Mouse (Mus musculus) megakaryocyte-erythroid progenitor cell, adult 5-6 weeks (primary cell): ENCODE data around the gene Tepsin. TPM values are rescaled to one million over a fixed set of nuclear protein-coding genes. Genes with fewer than 3 reads are reported as not detected.

Experiments
- ATAC-seq: replicated peaks from 2 replicates; pipeline ENCODE4 v1.8.0; 2016; ENCODE audit warnings: mild to moderate bottlenecking, inconsistent platforms; ENCODE audit not compliant: severe bottlenecking, poor library complexity, low FRiP score, low TSS enrichment
- total RNA-seq, 2 experiments: library from RNA; stranded (forward) in 1 of 2; stranded (reverse) in 1 of 2; fragments of 200-1000, 215-1000 nt in 1 of 2; fragments of >200 nt in 1 of 2; fragmentation: Nextera tagmentation in 1 of 2; gene quantifications; 2 replicates each; pipeline ENCODE4 v1.2.3; 2014 to 2017

Gene Tepsin
- total RNA-seq, 2 experiments from 2014 or later, result 6.0 to 24.1 TPM

GRCm38 (mm10) chr11:120070286-120070930 lies 28.1 kb downstream of the Tepsin start:
- no peak for ATAC-seq

- ATAC-seq, result no peak
These were observed 29.3 kb downstream of the Tepsin start for GRCm38 (mm10) chr11:120069261-120069660.

GRCm38 (mm10) chr11:120067834-120068233 lies 30.7 kb downstream of the Tepsin start:
- ATAC-seq, result no peak

- peak; percentile 54 for ATAC-seq
These were observed 33.2 kb downstream of the Tepsin start for GRCm38 (mm10) chr11:120065291-120065690.

- no peak for ATAC-seq
These were observed 33.9 kb downstream of the Tepsin start for GRCm38 (mm10) chr11:120064668-120065040.

- ATAC-seq, result no peak
These were observed 34.4 kb downstream of the Tepsin start for GRCm38 (mm10) chr11:120064006-120064667.

GRCm38 (mm10) chr11:120063326-120063725 lies 35.2 kb downstream of the Tepsin start:
- ATAC-seq, result no peak

DNA sequence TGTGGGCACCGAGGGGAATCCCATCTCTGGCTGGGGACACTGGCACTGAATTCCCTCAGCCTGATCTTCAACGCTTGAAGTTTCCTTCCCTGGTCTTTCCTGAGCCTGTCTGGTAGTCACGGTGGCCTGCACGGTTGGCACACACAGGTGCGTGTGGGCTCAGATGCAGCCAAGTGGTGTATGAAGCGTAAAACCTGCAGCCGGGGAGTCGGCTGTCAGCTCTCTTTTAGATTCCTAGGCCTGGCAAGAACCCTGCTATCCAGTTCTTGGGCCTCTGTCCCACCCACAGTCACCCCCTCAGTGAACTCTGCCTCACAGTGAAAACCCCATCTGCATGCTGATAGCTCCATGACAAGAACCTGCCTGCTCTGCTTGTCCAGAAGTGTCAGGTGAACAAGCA lies 37.9 kb downstream of the Tepsin start:
- ATAC-seq, result no peak

DNA sequence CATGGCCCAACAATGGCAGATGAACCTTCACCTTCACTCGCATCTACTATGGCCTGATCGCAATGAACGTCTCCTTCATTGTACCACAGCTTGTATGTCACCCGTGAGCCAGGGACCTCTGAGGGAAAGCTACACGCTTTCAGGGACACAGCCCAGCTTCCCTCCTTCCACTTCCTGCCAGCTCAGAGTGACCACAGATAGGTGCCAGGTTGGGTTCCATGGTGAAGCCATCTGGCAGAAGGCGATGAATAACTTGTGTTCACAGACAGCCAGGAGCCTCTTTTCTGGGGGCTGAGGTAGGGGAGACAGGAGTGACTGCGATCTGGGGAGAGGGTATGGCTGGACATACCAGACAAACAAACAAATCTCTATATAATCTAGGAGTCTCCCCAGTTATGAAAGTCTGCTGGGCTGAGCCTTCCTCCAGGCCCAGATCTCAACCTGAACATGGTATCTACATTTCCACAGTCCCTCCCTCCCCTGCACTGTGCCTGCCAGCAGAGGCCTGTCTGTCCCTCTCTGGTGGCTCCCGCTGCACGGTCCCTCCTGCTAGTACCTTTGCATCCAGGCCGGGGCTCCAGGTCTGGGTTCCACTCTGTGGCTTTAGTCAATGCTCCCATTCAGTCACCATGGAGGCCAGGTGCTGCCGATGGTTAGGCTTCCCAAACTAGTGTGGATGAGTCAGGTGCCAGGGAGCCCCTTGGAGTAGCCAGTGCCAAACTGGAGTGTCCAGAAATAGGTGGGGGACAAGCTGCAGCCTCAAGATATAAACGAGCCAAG lies 42.4 kb downstream of the Tepsin start:
- no peak for ATAC-seq

GRCm38 (mm10) chr11:120053846-120054245 lies 44.7 kb downstream of the Tepsin start:
- no peak for ATAC-seq

GRCm38 (mm10) chr11:120052274-120052673 lies 46.3 kb downstream of the Tepsin start:
- no peak for ATAC-seq

- no peak for ATAC-seq
These were observed 47.3 kb downstream of the Tepsin start for GRCm38 (mm10) chr11:120051124-120051811.

DNA sequence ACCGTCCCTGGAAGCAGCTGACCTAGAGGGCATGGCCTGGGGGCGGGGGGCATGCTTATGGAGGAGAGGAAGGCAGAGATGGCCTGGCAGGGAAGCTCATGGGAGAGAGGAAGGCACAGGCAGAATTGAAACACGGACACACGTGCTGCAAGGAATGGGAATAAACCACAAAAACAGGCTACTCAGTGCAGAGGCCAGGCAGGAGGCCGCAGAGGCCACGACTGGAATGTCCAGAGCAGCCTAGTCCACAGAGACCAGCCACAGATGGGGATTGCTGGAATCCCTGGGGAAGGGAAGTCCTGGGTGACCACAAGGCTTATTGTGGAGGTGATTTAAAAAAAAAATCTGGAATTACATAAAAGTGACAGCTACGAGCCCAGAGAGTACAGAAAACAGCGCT lies 49.5 kb downstream of the Tepsin start:
- no peak for ATAC-seq

- ATAC-seq, result no peak
These were observed 50.3 kb downstream of the Tepsin start for GRCm38 (mm10) chr11:120048252-120048556.

DNA sequence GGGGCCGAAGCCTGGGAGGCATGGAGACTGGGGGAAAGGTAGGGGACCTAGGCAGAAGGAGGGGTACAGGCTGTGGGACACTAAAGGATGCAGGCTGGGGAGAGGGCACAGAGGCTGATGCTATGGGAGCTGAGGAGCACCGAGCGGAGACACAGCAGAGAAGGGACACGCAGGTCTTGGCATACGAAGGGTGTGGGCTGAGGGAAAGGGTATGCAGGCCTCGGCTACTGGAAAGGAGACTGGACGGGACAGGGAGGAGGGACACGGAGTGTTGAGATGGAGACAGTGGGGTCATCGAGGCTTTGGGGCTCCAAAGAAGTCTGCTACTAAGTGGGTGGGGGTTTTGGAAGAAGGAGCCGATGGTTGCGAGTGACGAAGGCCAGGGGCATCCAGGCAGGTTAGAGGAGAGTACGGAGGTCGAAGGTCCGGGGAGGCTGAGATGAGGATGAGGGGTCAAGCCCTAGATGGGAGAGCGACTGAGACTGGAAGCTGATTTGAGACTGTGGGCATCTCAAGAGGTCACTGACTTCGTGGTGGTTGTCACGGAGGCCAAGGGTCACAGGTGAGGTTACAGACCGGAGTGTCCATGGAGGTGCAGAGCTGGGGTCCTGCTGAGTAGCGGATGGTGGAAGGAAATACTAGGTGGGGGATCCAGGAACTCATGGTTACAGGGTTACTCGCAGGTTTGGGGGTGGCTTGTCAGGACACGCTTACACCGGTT lies 50.8 kb downstream of the Tepsin start:
- no peak for ATAC-seq

GRCm38 (mm10) chr11:120046553-120047191 lies 51.9 kb downstream of the Tepsin start, which contains the start of gene Aatk:
Aatk (minus strand) TSS chr11:120047167.
- no peak for ATAC-seq

GRCm38 (mm10) chr11:120045839-120046552 lies 52.5 kb downstream of the Tepsin start:
- no peak for ATAC-seq

GRCm38 (mm10) chr11:120045341-120045740 lies 53.2 kb downstream of the Tepsin start:
- ATAC-seq, result no peak
